Mouse (Mus musculus): ENCODE results near the gene Olfr1079. TPM values are rescaled to one million over a fixed set of nuclear protein-coding genes. Genes with fewer than 3 reads are reported as not detected.

Gene Olfr1079
- not detected in 2 replicates for polyA plus RNA-seq (2012; rRNA removed)

DNA sequence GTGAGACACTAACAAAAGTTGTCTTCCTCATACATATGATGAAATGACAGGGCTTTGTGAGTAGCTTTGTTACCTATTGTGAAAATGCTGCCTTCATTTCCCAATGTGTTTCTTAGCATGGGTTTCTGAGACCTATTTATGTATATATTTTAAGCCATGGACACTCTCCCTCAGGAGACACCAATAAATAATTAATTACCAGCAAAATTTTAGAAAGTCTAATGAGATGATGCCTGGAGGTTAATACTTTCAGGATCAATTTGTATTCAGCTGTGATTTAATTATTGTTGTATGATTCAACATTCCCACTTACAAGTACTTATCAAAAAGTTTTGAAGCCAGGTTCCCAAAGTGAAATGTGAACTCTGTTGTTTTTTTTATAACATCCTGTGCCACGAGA is at the start of gene Olfr1079:
Gene Olfr1079 (minus strand): TSS at position 101 of the 400 bp plus-strand sequence.

DNA sequence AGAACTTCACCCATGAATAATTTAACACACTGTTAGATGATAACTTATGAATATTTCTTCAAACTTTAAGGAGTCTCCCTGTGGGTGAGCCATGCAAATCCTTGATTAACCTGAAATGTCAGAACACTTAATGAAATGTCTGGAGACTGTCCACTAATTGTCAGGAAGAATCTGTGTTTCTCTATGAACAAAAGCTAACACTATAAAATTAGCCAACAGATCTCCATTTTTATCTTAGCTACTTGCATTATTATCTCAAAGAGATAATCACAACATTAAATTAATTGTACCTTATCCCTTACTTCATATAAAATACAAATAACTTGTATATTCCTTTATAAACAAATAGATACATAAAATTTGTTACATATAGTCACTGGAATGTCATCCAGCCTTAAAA is 15.9 kb upstream of the Olfr1079 start, which contains the start of gene Olfr1080:
Gene Olfr1080 (minus strand): TSS at position 101 of the 400 bp plus-strand sequence.

GRCm38 (mm10) chr2:86508161-86508560 is 34.1 kb downstream of the Olfr1079 start, which contains the start of gene Olfr1076:
Gene Olfr1076, plus strand, starts transcription at chr2:86508461.

GRCm38 (mm10) chr2:86487286-86487685 is 55.0 kb downstream of the Olfr1079 start, which contains the start of gene Olfr228:
Gene Olfr228, minus strand, starts transcription at chr2:86487386.

Other genes starting within 250 kb of the Olfr1079 start
- not detected in 2 replicates for gene Olfr1053, start 227.2 kb downstream of the Olfr1079 start, polyA plus RNA-seq (2012; rRNA removed)
- not detected in 2 replicates for gene Olfr1054, start 207.0 kb downstream of the Olfr1079 start, polyA plus RNA-seq (2012; rRNA removed)
- not detected in 2 replicates for gene Olfr1055, start 192.2 kb downstream of the Olfr1079 start, polyA plus RNA-seq (2012; rRNA removed)
- not detected in 2 replicates for gene Olfr1056, start 180.0 kb downstream of the Olfr1079 start, polyA plus RNA-seq (2012; rRNA removed)
- not detected in 2 replicates for gene Olfr1057, start 164.1 kb downstream of the Olfr1079 start, polyA plus RNA-seq (2012; rRNA removed)
- not detected in 2 replicates for gene Olfr1058, start 153.9 kb downstream of the Olfr1079 start, polyA plus RNA-seq (2012; rRNA removed)
- not detected in 2 replicates for gene Olfr1061, start 128.4 kb downstream of the Olfr1079 start, polyA plus RNA-seq (2012; rRNA removed)
- not detected in 2 replicates for gene Olfr1062, start 115.7 kb downstream of the Olfr1079 start, polyA plus RNA-seq (2012; rRNA removed)
- not detected in 2 replicates for gene Olfr1065, start 91.9 kb downstream of the Olfr1079 start, polyA plus RNA-seq (2012; rRNA removed)
- not detected in 2 replicates for gene Olfr1066, start 86.2 kb downstream of the Olfr1079 start, polyA plus RNA-seq (2012; rRNA removed)
- not detected in 2 replicates for gene Olfr228, start 55.1 kb downstream of the Olfr1079 start, polyA plus RNA-seq (2012; rRNA removed)
- not detected in 2 replicates for gene Olfr1076, start 34.0 kb downstream of the Olfr1079 start, polyA plus RNA-seq (2012; rRNA removed)
- gene Olfr1080, start 15.8 kb upstream of the Olfr1079 start, polyA plus RNA-seq (2012; rRNA removed), result not detected in 2 replicates
- not detected in 2 replicates for gene Olfr1082, start 56.5 kb upstream of the Olfr1079 start, polyA plus RNA-seq (2012; rRNA removed)
- not detected in 2 replicates for gene Olfr1084, start 97.2 kb upstream of the Olfr1079 start, polyA plus RNA-seq (2012; rRNA removed)
- gene Olfr1085, start 119.5 kb upstream of the Olfr1079 start, polyA plus RNA-seq (2012; rRNA removed), result not detected in 2 replicates
- not detected in 2 replicates for gene Olfr1086, start 137.6 kb upstream of the Olfr1079 start, polyA plus RNA-seq (2012; rRNA removed)
- gene Olfr1087, start 155.9 kb upstream of the Olfr1079 start, polyA plus RNA-seq (2012; rRNA removed), result not detected in 2 replicates
- gene Olfr1089, start 191.2 kb upstream of the Olfr1079 start, polyA plus RNA-seq (2012; rRNA removed), result not detected in 2 replicates
- gene Olfr1090, start 216.5 kb upstream of the Olfr1079 start, polyA plus RNA-seq (2012; rRNA removed), result not detected in 2 replicates
- gene Olfr1093, start 240.0 kb upstream of the Olfr1079 start, polyA plus RNA-seq (2012; rRNA removed), result not detected in 2 replicates

Data from colon, adult 2 months (tissue).